Mouse (Mus musculus): Measurements from ENCODE around the gene Ptprcap. TPM values are rescaled to one million over a fixed set of nuclear protein-coding genes. Genes with fewer than 3 reads are reported as not detected.
"Not testable (repeated sequence)": the region's sequence is repeated elsewhere in the genome, so short reads cannot be mapped to it uniquely, and the experiment has no call there.

The Ptprcap gene
- polyA plus RNA-seq, 1 experiment from 2014 or later = 0.80 TPM

DNA sequence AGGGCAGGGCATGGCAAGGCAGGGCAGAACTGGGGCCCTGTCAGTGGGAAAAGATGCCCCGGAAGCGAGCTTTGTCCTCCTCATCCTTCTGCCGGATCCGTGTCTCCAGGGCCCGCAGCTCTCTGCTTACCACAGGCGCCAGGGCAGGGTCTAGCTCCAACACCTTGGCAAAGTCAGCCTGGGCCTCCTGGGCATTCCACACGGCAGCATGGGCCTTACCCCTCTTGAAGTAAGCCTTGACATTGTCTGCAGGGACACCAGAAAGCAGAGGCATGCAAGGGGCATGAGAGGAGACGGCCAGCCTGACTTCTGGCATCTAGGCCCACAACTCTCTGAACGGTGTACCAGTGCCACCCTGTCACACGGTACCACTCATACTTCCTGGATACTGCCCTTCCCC lies 38.9 kb upstream of the Ptprcap start:
- Histone ChIP-seq H3K27ac (ENCODE audit: low read depth, low read length) (peak overlapping the region; percentile 57; the same call in 1 of the 2 replicates), H3K4me2 (replicated peaks; ENCODE audit: low read depth, low read length) (no peak overlapping the region), H3K27me3 (ENCODE audit: control insufficient read depth, insufficient read depth, low read length) (no peaks in the 10 kb centered on the region), H3K9ac (ENCODE audit: low read depth, low read length) (no peak overlapping the region; the same call in 1 of the 2 replicates), H3K4me1 (ENCODE audit: control insufficient read depth, insufficient read depth, low read length) (peaks cover 24% of the 10 kb centered on the region), H3K4me3 (ENCODE audit: low read length) (no peak overlapping the region), H3K36me3 (ENCODE audit: control insufficient read depth, insufficient read depth, low read length) (peaks cover 63% of the 10 kb centered on the region), H3K9me3 (ENCODE audit: control insufficient read depth, low read length) (no peaks in the 10 kb centered on the region)
- WGBS = 85% methylated on average over 10 of the region's 10 CpGs
- no peak for ATAC-seq (ENCODE audit: low FRiP score, low TSS enrichment)

DNA sequence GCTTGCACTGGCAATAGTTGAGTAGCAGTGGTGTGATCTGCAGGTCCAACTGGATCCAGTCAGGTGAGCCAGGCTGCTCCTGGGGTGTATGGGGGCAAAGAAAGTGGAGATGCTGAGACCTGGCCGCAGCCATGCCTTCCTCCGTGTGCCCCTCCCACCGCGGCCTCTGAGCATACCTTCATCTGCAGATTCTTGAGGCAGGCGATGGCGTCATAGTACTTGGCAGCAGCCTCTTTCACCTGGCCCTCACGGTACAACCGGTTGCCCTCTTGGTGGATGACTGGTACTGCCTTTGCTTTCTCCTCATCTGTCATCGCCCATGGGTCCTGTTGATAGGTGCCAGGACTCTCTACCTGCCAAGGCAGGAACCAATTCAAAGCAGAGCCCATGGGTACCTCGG lies 38.3 kb upstream of the Ptprcap start:
- Histone ChIP-seq H3K9me3 (ENCODE audit: control insufficient read depth, low read length) (no peaks in the 10 kb centered on the region), H3K4me2 (replicated peaks; ENCODE audit: low read depth, low read length) (no peak overlapping the region), H3K27me3 (ENCODE audit: control insufficient read depth, insufficient read depth, low read length) (no peaks in the 10 kb centered on the region), H3K4me3 (ENCODE audit: low read length) (no peak overlapping the region), H3K4me1 (ENCODE audit: control insufficient read depth, insufficient read depth, low read length) (peaks cover 24% of the 10 kb centered on the region), H3K27ac (ENCODE audit: low read depth, low read length) (no peak overlapping the region), H3K9ac (ENCODE audit: low read depth, low read length) (no peak overlapping the region), H3K36me3 (ENCODE audit: control insufficient read depth, insufficient read depth, low read length) (peaks cover 63% of the 10 kb centered on the region)
- WGBS = 96% methylated on average over 10 of the region's 10 CpGs
- no peak for ATAC-seq (ENCODE audit: low FRiP score, low TSS enrichment)

DNA sequence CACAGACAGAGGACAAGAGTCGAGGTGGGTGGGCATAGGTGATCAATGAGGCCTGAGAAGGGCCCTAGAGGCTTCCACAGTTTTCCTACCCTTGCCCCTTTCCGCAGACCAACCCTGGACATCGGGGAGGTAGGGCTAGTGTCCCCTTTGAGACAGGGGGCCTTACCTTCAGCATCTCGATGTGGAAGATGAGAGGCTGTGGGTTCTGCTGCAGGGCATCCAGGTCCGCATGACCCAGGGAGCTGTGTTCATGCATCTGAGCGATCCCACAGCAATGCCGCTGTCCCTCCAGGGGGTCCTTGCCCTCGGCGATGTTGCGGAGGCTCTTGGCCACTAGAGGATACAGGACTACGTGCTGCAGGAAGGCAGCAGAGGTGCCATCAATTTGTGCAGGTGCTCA lies 37.6 kb upstream of the Ptprcap start:
- Histone ChIP-seq H3K4me1 (ENCODE audit: control insufficient read depth, insufficient read depth, low read length) (peaks cover 24% of the 10 kb centered on the region), H3K9me3 (ENCODE audit: control insufficient read depth, low read length) (no peaks in the 10 kb centered on the region), H3K27me3 (ENCODE audit: control insufficient read depth, insufficient read depth, low read length) (no peaks in the 10 kb centered on the region), H3K4me2 (replicated peaks; ENCODE audit: low read depth, low read length) (no peak overlapping the region), H3K36me3 (ENCODE audit: control insufficient read depth, insufficient read depth, low read length) (peaks cover 63% of the 10 kb centered on the region), H3K9ac (ENCODE audit: low read depth, low read length) (no peak overlapping the region), H3K4me3 (ENCODE audit: low read length) (no peak overlapping the region), H3K27ac (ENCODE audit: low read depth, low read length) (no peak overlapping the region)
- WGBS = 89% methylated on average over 11 of the region's 11 CpGs
- no peak for ATAC-seq (ENCODE audit: low FRiP score, low TSS enrichment)

DNA sequence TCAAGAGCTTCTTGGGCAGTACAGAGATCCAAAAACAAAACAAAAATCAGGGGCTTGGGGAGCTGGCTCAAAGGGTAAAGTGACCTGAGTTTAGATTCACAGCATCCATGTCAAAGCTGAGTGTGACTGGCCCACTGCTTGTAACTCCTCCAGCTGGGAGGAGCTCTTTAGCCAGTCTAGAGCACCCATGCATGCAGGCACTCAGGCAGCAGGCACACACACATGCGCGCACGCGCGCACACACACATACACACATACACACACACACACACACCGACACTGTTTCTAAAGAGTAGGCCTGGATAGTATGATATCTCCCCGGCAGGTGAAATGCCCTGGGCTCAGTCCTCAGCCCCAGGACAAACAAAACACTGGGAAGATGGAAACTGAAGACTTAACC lies 36.4 kb upstream of the Ptprcap start:
- no peaks in the 10 kb centered on the region for H3K27me3 ChIP-seq (ENCODE audit: control insufficient read depth, insufficient read depth, low read length)
- WGBS = 83% methylated on average over 7 of the region's 7 CpGs
- H3K36me3 ChIP-seq (ENCODE audit: control insufficient read depth, insufficient read depth, low read length) = peaks cover 57% of the 10 kb centered on the region

DNA sequence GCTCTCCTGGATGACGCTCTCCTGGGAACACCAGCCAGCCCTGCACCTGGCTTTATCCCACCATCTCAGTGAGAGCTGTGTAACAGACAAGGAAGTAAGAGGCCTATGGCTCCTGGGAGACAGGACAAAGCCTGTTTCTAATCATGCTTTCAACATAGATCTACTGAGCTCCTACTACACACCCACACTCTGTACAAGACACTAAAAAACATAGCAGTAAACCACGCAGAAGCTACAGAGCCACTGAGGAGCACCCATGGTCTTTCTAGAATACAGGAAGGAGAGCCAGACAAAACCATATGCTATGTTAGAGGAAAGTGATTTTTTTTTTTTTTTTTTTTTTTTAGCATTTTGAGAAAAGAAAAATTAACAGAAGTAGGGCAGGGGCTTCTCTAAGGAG lies 35.1 kb upstream of the Ptprcap start:
- Histone ChIP-seq H3K4me3 (ENCODE audit: low read length) (no peak overlapping the region), H3K27me3 (ENCODE audit: control insufficient read depth, insufficient read depth, low read length) (no peaks in the 10 kb centered on the region), H3K4me1 (ENCODE audit: control insufficient read depth, insufficient read depth, low read length) (peaks cover 15% of the 10 kb centered on the region), H3K36me3 (ENCODE audit: control insufficient read depth, insufficient read depth, low read length) (peaks cover 45% of the 10 kb centered on the region), H3K27ac (ENCODE audit: low read depth, low read length) (no peak overlapping the region), H3K9ac (ENCODE audit: low read depth, low read length) (no peak overlapping the region), H3K9me3 (ENCODE audit: control insufficient read depth, low read length) (no peaks in the 10 kb centered on the region), H3K4me2 (replicated peaks; ENCODE audit: low read depth, low read length) (no peak overlapping the region)
- WGBS = 95% methylated on average over 2 of the region's 2 CpGs
- ATAC-seq (ENCODE audit: low FRiP score, low TSS enrichment) = no peak

More for the DNA sequence above, 36.4 kb upstream of the Ptprcap start:
- Histone ChIP-seq H3K4me1 (ENCODE audit: control insufficient read depth, insufficient read depth, low read length) (peaks cover 24% of the 10 kb centered on the region), H3K4me3 (ENCODE audit: low read length) (no peak overlapping the region), H3K9ac (ENCODE audit: low read depth, low read length) (no peak overlapping the region), H3K27ac (ENCODE audit: low read depth, low read length) (no peak overlapping the region), H3K9me3 (ENCODE audit: control insufficient read depth, low read length) (no peaks in the 10 kb centered on the region), H3K4me2 (replicated peaks; ENCODE audit: low read depth, low read length) (no peak overlapping the region)
- ATAC-seq (ENCODE audit: low FRiP score, low TSS enrichment) = no peak

DNA sequence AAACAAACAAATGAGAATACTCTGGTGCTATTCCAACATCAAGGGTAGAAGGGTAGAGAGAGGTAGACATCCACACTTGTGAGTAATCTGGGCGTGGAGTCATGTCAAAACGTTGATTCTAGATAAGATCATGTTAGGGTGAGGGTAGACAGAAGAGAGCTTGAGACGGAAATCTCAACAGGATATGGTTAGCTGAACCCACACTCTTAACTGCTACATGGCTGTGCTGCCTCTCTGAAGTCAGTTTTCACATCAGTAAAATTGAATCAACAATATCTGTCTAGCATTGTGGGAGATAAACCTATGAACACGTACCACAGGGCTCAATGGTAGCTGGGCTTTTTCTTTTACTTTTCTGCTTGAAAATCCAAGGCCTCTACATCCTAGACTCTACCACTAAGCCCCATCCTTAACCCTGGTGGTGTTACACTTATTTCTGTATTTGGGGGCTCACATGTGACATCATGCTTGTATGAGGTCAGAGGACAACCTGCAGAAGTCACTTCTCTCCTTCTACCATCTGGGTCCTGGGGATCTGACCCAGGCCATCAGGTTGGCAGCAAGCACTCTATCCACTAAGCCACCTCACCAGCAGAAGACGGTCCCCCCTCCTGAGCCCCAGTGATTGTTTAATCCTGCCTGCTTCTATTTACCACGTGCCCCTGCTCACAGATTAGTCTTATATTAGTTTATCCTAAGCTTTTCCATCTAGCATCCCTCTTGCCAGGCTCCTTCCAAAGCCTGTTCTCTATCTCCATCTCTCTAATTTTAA lies 33.5 kb upstream of the Ptprcap start:
- Histone ChIP-seq H3K27ac (ENCODE audit: low read depth, low read length) (no peak overlapping the region), H3K9ac (ENCODE audit: low read depth, low read length) (no peak overlapping the region), H3K4me3 (ENCODE audit: low read length) (no peak overlapping the region), H3K27me3 (ENCODE audit: control insufficient read depth, insufficient read depth, low read length) (no peaks in the 10 kb centered on the region), H3K36me3 (ENCODE audit: control insufficient read depth, insufficient read depth, low read length) (peaks cover 33% of the 10 kb centered on the region), H3K4me2 (replicated peaks; ENCODE audit: low read depth, low read length) (no peak overlapping the region), H3K4me1 (ENCODE audit: control insufficient read depth, insufficient read depth, low read length) (peaks cover 2% of the 10 kb centered on the region; the same call in 1 of the 2 replicates), H3K9me3 (ENCODE audit: control insufficient read depth, low read length) (no peaks in the 10 kb centered on the region)
- no peak for ATAC-seq (ENCODE audit: low FRiP score, low TSS enrichment)
- WGBS = 84% methylated on average over 6 of the region's 6 CpGs

GRCm38 (mm10) chr19:4120496-4120895 lies 32.9 kb upstream of the Ptprcap start:
- WGBS = 93% methylated on average over 2 of the region's 2 CpGs
- no peak overlapping the region for H3K9ac ChIP-seq (ENCODE audit: low read depth, low read length)

GRCm38 (mm10) chr19:4121097-4121805 lies 32.2 kb upstream of the Ptprcap start:
- 3% methylated on average over 38 of the region's 38 CpGs for whole genome bisulfite sequencing
- Histone ChIP-seq H3K27me3 (ENCODE audit: control insufficient read depth, insufficient read depth, low read length) (no peaks in the 10 kb centered on the region), H3K36me3 (ENCODE audit: control insufficient read depth, insufficient read depth, low read length) (peaks cover 20% of the 10 kb centered on the region), H3K4me2 (replicated peaks; ENCODE audit: low read depth, low read length) (peak overlapping the region; percentile 52), H3K4me3 (ENCODE audit: low read length) (peak overlapping the region; percentile 46), H3K9ac (ENCODE audit: low read depth, low read length) (peak overlapping the region; percentile 57), H3K9me3 (ENCODE audit: control insufficient read depth, low read length) (no peaks in the 10 kb centered on the region), H3K4me1 (ENCODE audit: control insufficient read depth, insufficient read depth, low read length) (no peaks in the 10 kb centered on the region; the same call in 1 of the 2 replicates), H3K27ac (ENCODE audit: low read depth, low read length) (peak overlapping the region; percentile 64; the same call in 1 of the 2 replicates)
- peak; percentile 65 for ATAC-seq (ENCODE audit: low FRiP score, low TSS enrichment)

More at GRCm38 (mm10) chr19:4120496-4120895, 32.9 kb upstream of the Ptprcap start:
- peaks cover 27% of the 10 kb centered on the region for H3K36me3 ChIP-seq (ENCODE audit: control insufficient read depth, insufficient read depth, low read length)
- H3K4me1 ChIP-seq (ENCODE audit: control insufficient read depth, insufficient read depth, low read length) = no peaks in the 10 kb centered on the region; the same call in 1 of the 2 replicates
- ATAC-seq (ENCODE audit: low FRiP score, low TSS enrichment) = no peak
- H3K4me3 ChIP-seq (ENCODE audit: low read length) = peak overlapping the region; percentile 46; the same call in 1 of the 2 replicates
- no peaks in the 10 kb centered on the region for H3K9me3 ChIP-seq (ENCODE audit: control insufficient read depth, low read length)
- H3K27me3 ChIP-seq (ENCODE audit: control insufficient read depth, insufficient read depth, low read length) = no peaks in the 10 kb centered on the region
- H3K4me2 ChIP-seq (replicated peaks; ENCODE audit: low read depth, low read length) = peak overlapping the region; percentile 52
- H3K27ac ChIP-seq (ENCODE audit: low read depth, low read length) = no peak overlapping the region

DNA sequence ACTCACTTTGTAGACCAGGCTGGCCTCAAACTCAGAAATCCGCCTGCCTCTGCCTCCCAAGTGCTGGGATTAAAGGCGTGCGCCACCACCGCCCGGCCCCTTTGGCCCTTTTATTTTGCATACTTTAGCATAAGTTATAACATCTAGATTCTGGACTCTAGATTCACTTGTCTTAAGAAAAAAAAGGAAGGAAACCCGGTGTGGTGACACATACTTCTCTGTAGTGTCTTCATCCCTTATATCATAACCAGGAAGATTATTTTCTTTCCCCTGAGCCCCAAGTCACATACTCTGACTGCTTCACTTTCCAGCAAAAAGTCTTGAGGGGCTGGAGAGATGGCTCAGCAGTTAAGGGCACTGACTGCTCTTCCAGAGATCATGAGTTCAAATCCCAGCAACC lies 31.5 kb upstream of the Ptprcap start:
- H3K27me3 ChIP-seq (ENCODE audit: control insufficient read depth, insufficient read depth, low read length); H3K27ac ChIP-seq (ENCODE audit: low read depth, low read length); ATAC-seq (ENCODE audit: low FRiP score, low TSS enrichment); H3K4me1 ChIP-seq (ENCODE audit: control insufficient read depth, insufficient read depth, low read length); H3K9me3 ChIP-seq (ENCODE audit: control insufficient read depth, low read length); H3K4me3 ChIP-seq (ENCODE audit: low read length); H3K9ac ChIP-seq (ENCODE audit: low read depth, low read length): not testable (repeated sequence)
- peaks cover 17% of the 10 kb centered on the region; the same call in 1 of the 2 replicates for H3K36me3 ChIP-seq (ENCODE audit: control insufficient read depth, insufficient read depth, low read length)
- H3K4me2 ChIP-seq (replicated peaks; ENCODE audit: low read depth, low read length) = peak overlapping the region; percentile 5; the same call in 1 of the 2 replicates
- WGBS = 58% methylated on average over 6 of the region's 6 CpGs

All from kidney, embryonic 14.5 days (tissue).